Mouse (Mus musculus): ENCODE results near the gene Hes7. TPM values are rescaled to one million over a fixed set of nuclear protein-coding genes. Genes with fewer than 3 reads are reported as not detected.

Hes7 gene
- polyA plus RNA-seq, 1 experiment from 2014 or later: 0.33 TPM

DNA sequence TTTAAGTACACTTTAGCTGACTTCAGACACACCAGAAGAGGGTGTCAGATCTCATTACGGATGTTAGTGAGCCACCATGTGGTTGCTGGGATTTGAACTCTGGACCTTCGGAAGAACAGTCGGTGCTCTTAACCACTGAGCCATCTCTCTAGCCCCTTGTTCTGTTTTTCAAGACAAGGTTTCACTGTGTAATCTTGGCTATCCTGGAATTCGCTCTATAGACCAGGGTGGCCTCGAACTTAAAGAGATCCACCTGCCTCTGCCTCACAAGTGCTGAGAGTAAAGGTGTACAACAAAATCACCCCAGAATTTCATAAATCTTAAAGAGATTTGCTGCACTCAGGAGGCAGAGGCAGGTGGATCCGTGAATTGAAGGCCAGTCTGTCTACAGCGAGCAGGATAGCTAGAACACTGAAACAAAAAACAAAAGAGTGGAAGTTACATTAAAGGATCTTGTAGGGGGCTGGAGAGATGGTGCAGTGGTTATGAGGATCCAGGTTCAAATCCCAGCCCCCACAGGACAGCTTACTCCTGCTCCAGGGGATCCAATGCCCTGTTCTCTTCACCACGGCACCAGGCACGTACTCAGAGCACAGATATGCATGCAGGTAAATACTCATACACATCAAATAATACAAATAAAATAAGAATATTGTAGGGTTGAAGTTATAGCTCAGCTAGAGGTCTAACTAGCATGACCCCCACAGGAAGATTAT is 44.3 kb upstream of the Hes7 start:
- WGBS: 52% methylated on average over 8 of the region's 9 CpGs
- DNase-seq (ENCODE audit: low spot score, missing footprints): peak; percentile 80
- Histone ChIP-seq H3K4me1 (ENCODE audit: control insufficient read depth, insufficient read depth, low read length) (peaks cover 14% of the 10 kb centered on the region), H3K9me3 (ENCODE audit: control insufficient read depth, low read length) (no peaks in the 10 kb centered on the region), H3K27me3 (ENCODE audit: control insufficient read depth, insufficient read depth, low read length) (no peaks in the 10 kb centered on the region), H3K4me3 (ENCODE audit: low read depth, low read length) (no peak overlapping the region), H3K27ac (ENCODE audit: low read depth, low read length) (no peak overlapping the region), H3K36me3 (ENCODE audit: control insufficient read depth, insufficient read depth, low read length) (no peaks in the 10 kb centered on the region), H3K4me2 (no peak overlapping the region), H3K9ac (ENCODE audit: low read length) (no peak overlapping the region)
- ATAC-seq (ENCODE audit: low FRiP score): no peak

GRCm38 (mm10) chr11:69076572-69076971 is 43.6 kb upstream of the Hes7 start:
- ATAC-seq (ENCODE audit: low FRiP score) (no peak), DNase-seq (ENCODE audit: low spot score, missing footprints) (no peak)
- no peak overlapping the region for H3K9ac ChIP-seq (ENCODE audit: low read length)
- no peak overlapping the region for H3K4me2 ChIP-seq
- no peaks in the 10 kb centered on the region for H3K36me3 ChIP-seq (ENCODE audit: control insufficient read depth, insufficient read depth, low read length)
- no peaks in the 10 kb centered on the region for H3K9me3 ChIP-seq (ENCODE audit: control insufficient read depth, low read length)
- WGBS: 81% methylated on average over 5 of the region's 5 CpGs
- no peak overlapping the region for H3K4me3 ChIP-seq (ENCODE audit: low read depth, low read length)
- no peaks in the 10 kb centered on the region for H3K27me3 ChIP-seq (ENCODE audit: control insufficient read depth, insufficient read depth, low read length)
- H3K27ac ChIP-seq (ENCODE audit: low read depth, low read length): no peak overlapping the region
- H3K4me1 ChIP-seq (ENCODE audit: control insufficient read depth, insufficient read depth, low read length): peaks cover 9% of the 10 kb centered on the region

GRCm38 (mm10) chr11:69077316-69077715 is 42.9 kb upstream of the Hes7 start:
- ATAC-seq (ENCODE audit: low FRiP score) (no peak), DNase-seq (ENCODE audit: low spot score, missing footprints) (no peak)
- H3K27me3 ChIP-seq (ENCODE audit: control insufficient read depth, insufficient read depth, low read length): no peaks in the 10 kb centered on the region
- H3K4me3 ChIP-seq (ENCODE audit: low read depth, low read length): no peak overlapping the region
- H3K9ac ChIP-seq (ENCODE audit: low read length): no peak overlapping the region
- H3K4me1 ChIP-seq (ENCODE audit: control insufficient read depth, insufficient read depth, low read length): peaks cover 6% of the 10 kb centered on the region
- H3K9me3 ChIP-seq (ENCODE audit: control insufficient read depth, low read length): no peaks in the 10 kb centered on the region
- no peaks in the 10 kb centered on the region for H3K36me3 ChIP-seq (ENCODE audit: control insufficient read depth, insufficient read depth, low read length)
- H3K4me2 ChIP-seq: no peak overlapping the region
- 85% methylated on average over 9 of the region's 9 CpGs for WGBS
- no peak overlapping the region for H3K27ac ChIP-seq (ENCODE audit: low read depth, low read length)

- Histone ChIP-seq H3K4me2 (no peak overlapping the region), H3K4me1 (ENCODE audit: control insufficient read depth, insufficient read depth, low read length) (0 out of 2 replicates have a peak, but pooled peaks cover 2% of the 10 kb centered on the region), H3K9ac (ENCODE audit: low read length) (no peak overlapping the region), H3K9me3 (ENCODE audit: control insufficient read depth, low read length) (no peaks in the 10 kb centered on the region), H3K27me3 (ENCODE audit: control insufficient read depth, insufficient read depth, low read length) (no peaks in the 10 kb centered on the region), H3K27ac (ENCODE audit: low read depth, low read length) (no peak overlapping the region), H3K4me3 (ENCODE audit: low read depth, low read length) (no peak overlapping the region), H3K36me3 (ENCODE audit: control insufficient read depth, insufficient read depth, low read length) (no peaks in the 10 kb centered on the region)
- no peak for ATAC-seq (ENCODE audit: low FRiP score)
- DNase-seq (ENCODE audit: low spot score, missing footprints): no peak
- WGBS: 84% methylated on average over 6 of the region's 6 CpGs
Measured at GRCm38 (mm10) chr11:69078041-69078440, 42.2 kb upstream of the Hes7 start.

GRCm38 (mm10) chr11:69078805-69079438 is 41.3 kb upstream of the Hes7 start:
- ATAC-seq (ENCODE audit: low FRiP score) (no peak), DNase-seq (ENCODE audit: low spot score, missing footprints) (no peak)
- H3K4me1 ChIP-seq (ENCODE audit: control insufficient read depth, insufficient read depth, low read length): 0 out of 2 replicates have a peak, but pooled peaks cover 2% of the 10 kb centered on the region
- 83% methylated on average over 5 of the region's 5 CpGs for WGBS
- no peak overlapping the region for H3K27ac ChIP-seq (ENCODE audit: low read depth, low read length)
- H3K4me3 ChIP-seq (ENCODE audit: low read depth, low read length): no peak overlapping the region
- H3K27me3 ChIP-seq (ENCODE audit: control insufficient read depth, insufficient read depth, low read length): no peaks in the 10 kb centered on the region
- no peaks in the 10 kb centered on the region for H3K36me3 ChIP-seq (ENCODE audit: control insufficient read depth, insufficient read depth, low read length)
- H3K9me3 ChIP-seq (ENCODE audit: control insufficient read depth, low read length): no peaks in the 10 kb centered on the region
- no peak overlapping the region for H3K9ac ChIP-seq (ENCODE audit: low read length)
- H3K4me2 ChIP-seq: no peak overlapping the region

DNA sequence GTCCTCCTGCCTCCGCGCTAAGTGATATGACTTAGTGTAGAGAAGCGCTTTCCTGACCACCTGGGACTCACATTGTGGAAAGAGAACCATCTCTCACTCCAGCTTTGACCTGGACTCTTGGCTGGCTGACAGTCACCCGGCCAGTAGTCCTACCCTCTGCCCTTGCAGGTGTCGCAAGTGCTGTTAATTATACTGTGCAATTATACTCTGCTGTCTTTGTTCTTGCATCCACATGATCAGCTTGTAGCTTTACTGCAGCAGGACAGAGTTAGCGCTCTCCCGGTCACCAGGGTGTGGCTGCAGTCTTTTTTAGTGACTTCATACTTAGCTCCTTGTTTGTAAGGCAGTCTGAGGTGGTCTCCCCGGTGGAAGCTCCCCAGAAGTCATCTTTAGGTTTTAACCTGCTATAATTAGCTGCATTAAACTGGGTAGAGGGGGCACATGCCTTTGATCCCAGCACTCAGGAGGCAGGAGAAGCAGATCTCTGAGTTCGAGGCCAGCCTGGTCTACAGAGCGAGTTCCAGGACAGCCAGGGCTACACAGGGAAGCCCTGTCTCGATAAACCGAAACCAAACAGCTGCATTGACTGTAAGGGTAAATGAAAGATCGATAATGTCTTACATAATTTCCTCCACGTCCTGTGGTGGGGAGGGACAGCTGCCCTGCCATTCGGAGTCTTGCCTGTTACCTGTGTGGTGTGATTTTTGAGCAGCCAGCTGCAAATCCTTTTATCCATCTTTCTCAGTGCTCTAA is 39.9 kb upstream of the Hes7 start:
- Histone ChIP-seq H3K9me3 (ENCODE audit: control insufficient read depth, low read length) (no peaks in the 10 kb centered on the region), H3K27me3 (ENCODE audit: control insufficient read depth, insufficient read depth, low read length) (no peaks in the 10 kb centered on the region), H3K27ac (ENCODE audit: low read depth, low read length) (no peak overlapping the region), H3K4me3 (ENCODE audit: low read depth, low read length) (no peak overlapping the region), H3K4me1 (ENCODE audit: control insufficient read depth, insufficient read depth, low read length) (no peaks in the 10 kb centered on the region), H3K36me3 (ENCODE audit: control insufficient read depth, insufficient read depth, low read length) (no peaks in the 10 kb centered on the region), H3K4me2 (no peak overlapping the region), H3K9ac (ENCODE audit: low read length) (no peak overlapping the region)
- DNase-seq (ENCODE audit: low spot score, missing footprints) (peak; percentile 33), ATAC-seq (ENCODE audit: low FRiP score) (no peak)
- WGBS: 87% methylated on average over 15 of the region's 15 CpGs

GRCm38 (mm10) chr11:69080855-69081222 is 39.4 kb upstream of the Hes7 start:
- WGBS: 87% methylated on average over 8 of the region's 8 CpGs
- no peak overlapping the region for H3K4me3 ChIP-seq (ENCODE audit: low read depth, low read length)
- no peaks in the 10 kb centered on the region for H3K9me3 ChIP-seq (ENCODE audit: control insufficient read depth, low read length)
- no peaks in the 10 kb centered on the region for H3K27me3 ChIP-seq (ENCODE audit: control insufficient read depth, insufficient read depth, low read length)
- ATAC-seq (ENCODE audit: low FRiP score): no peak
- no peaks in the 10 kb centered on the region for H3K36me3 ChIP-seq (ENCODE audit: control insufficient read depth, insufficient read depth, low read length)
- peak; percentile 49 for DNase-seq (ENCODE audit: low spot score, missing footprints)
- H3K4me1 ChIP-seq (ENCODE audit: control insufficient read depth, insufficient read depth, low read length): no peaks in the 10 kb centered on the region
- no peak overlapping the region for H3K4me2 ChIP-seq
- H3K27ac ChIP-seq (ENCODE audit: low read depth, low read length): no peak overlapping the region
- no peak overlapping the region for H3K9ac ChIP-seq (ENCODE audit: low read length)

DNA sequence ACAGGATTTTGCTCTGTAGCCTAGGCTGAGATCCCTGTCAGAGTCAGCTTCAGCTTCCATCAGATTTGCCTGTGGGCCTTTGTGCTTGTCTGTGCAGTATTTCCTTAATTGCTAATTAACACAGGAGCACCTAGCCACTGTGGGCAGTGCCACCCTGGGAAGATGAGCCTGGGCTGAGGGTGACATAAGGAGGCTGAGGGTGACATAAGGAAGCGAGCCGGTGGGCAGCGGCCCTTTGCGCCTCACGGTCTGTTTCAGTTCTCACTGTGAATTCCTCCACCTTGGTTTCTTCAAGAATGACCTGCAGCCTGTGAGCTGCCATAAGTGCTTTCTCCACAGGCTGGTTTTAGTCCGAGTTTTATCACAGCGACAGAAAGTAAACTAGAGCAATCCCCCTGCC is 38.6 kb upstream of the Hes7 start:
- Histone ChIP-seq H3K27ac (ENCODE audit: low read depth, low read length) (no peak overlapping the region), H3K27me3 (ENCODE audit: control insufficient read depth, insufficient read depth, low read length) (no peaks in the 10 kb centered on the region), H3K36me3 (ENCODE audit: control insufficient read depth, insufficient read depth, low read length) (no peaks in the 10 kb centered on the region), H3K9me3 (ENCODE audit: control insufficient read depth, low read length) (no peaks in the 10 kb centered on the region), H3K4me2 (no peak overlapping the region), H3K4me1 (ENCODE audit: control insufficient read depth, insufficient read depth, low read length) (no peaks in the 10 kb centered on the region), H3K4me3 (ENCODE audit: low read depth, low read length) (no peak overlapping the region), H3K9ac (ENCODE audit: low read length) (no peak overlapping the region)
- 90% methylated on average over 7 of the region's 7 CpGs for WGBS
- no peak for DNase-seq (ENCODE audit: low spot score, missing footprints)
- ATAC-seq (ENCODE audit: low FRiP score): no peak

DNA sequence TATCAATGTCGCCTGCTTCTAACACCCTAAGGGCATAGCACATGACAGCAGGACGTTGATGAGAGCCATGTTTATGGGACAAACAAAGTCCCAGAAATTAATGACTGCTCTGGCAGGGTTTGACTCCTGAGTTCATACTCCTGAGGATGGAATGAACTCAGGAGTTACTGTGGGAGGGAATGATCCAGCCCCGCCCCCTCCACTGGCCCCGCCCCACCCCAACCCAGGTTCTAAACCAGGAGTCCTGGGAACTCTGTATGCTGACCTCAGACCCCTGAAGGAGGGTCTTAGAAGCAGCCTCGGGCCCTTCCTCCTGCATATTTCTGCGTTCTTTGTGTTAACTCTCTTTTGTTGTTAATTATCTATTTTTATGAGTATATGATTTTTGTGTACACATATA is 34.6 kb upstream of the Hes7 start:
- peaks cover 13% of the 10 kb centered on the region for H3K4me1 ChIP-seq (ENCODE audit: control insufficient read depth, insufficient read depth, low read length)
- ATAC-seq (ENCODE audit: low FRiP score) (no peak), DNase-seq (ENCODE audit: low spot score, missing footprints) (no peak)
- no peak overlapping the region for H3K4me2 ChIP-seq
- no peaks in the 10 kb centered on the region; the same call in 1 of the 2 replicates for H3K36me3 ChIP-seq (ENCODE audit: control insufficient read depth, insufficient read depth, low read length)
- H3K27me3 ChIP-seq (ENCODE audit: control insufficient read depth, insufficient read depth, low read length): no peaks in the 10 kb centered on the region
- H3K4me3 ChIP-seq (ENCODE audit: low read depth, low read length): no peak overlapping the region
- 69% methylated on average over 6 of the region's 6 CpGs for WGBS
- no peaks in the 10 kb centered on the region for H3K9me3 ChIP-seq (ENCODE audit: control insufficient read depth, low read length)
- H3K9ac ChIP-seq (ENCODE audit: low read length): no peak overlapping the region
- H3K27ac ChIP-seq (ENCODE audit: low read depth, low read length): no peak overlapping the region

All from midbrain, embryonic 11.5 days (tissue).